Mouse (Mus musculus): Measurements from ENCODE around the gene Ankrd54. TPM values are rescaled to one million over a fixed set of nuclear protein-coding genes. Genes with fewer than 3 reads are reported as not detected.

Gene Ankrd54
- 1 to 10 TPM; 7.7 to 8.1 TPM for total RNA-seq (2021)

DNA sequence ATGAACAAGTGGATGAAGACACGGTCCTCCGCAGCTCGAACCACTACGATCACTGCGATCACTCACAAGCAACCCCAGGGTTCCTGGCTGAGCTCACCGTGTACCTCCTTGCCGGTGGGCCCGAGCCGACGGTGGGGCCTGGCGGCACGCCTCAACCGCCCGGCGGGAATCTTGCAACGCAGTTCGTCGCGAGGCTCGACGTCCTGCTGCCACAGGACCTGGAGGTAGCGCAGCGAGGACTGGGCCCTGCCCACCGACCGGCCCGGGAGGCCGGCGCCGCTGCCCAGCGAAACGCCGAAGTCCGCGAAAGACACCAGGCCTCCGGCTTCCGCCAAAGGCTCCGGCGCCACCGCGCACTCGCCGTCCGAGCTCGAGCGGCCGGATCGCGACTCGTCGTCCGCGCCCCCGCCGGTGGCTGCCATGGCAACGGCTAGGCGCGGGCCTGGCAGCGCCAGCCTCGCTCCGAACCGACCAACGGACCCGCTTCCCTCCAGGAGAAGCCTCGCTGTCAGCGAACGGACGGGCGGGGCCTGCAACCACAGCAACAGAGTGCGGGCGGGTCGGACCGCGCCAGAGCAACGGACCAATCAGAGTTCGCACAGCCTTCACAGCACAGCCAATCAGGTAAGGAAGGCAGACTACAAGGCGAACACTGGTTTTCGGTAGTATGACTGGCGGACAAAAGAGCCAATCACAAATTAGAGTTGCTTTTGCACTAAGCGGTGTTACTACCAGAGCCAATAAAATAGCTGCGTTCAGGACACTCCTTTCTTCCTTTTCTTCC, at the start of gene Ankrd54:
Ankrd54 (minus strand) TSS at position 518 of the 784 bp plus-strand sequence.
- DNase-seq, result peak; percentile 92 to 93
- intact Hi-C loops (cut with DNase I), result no loop called here

DNA sequence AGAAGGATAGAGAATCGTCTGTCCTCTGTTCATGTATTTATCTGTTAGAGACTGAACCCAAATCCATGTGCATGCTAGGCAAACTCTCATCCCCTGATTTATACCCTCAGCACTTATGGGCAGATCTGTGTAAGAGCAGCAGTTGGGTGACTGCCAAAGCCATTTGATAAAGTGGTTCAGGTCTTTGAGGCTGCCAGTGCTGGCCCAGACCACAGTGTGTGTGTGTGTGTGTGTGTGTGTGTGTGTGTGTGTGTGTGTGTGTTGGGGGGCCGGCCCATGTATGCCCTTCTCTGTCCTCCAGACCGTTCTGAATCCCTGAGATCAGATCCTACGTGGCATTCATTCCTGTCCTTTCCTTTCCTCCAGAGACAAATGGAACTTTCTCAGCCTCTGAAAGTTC, 49.1 kb upstream of the Ankrd54 start:
- intact Hi-C loops (cut with DNase I), result loop anchor here (2.0 kb wide), 1 partner anchor 15 kb away; no protein-coding TSS in a partner anchor
- peak in 1 of 2 experiments; percentile 55 for DNase-seq

DNA sequence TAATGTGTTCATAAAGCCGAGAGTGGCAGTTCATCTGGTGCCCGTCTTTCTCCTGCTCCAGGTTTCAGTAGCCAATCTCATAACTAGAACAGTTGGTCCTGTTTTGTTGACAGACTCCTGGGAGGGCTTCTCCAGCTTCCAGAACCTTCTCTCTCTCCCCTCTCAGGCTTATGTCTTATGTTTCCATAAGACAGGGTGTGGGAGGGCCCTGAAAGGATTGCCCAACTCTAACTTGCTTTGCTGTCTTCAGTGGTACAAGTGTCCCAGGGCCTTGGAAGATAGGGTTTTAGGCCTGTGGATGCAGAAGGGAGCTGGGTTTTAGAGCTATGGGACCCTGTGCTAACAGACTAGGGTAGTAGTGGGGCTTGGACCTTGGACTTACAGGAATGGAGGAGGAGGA, 47.8 kb upstream of the Ankrd54 start:
- no peak for DNase-seq
- intact Hi-C loops (cut with DNase I), result loop anchor here (2.0 kb wide), 1 partner anchor 14 kb away; no protein-coding TSS in a partner anchor

DNA sequence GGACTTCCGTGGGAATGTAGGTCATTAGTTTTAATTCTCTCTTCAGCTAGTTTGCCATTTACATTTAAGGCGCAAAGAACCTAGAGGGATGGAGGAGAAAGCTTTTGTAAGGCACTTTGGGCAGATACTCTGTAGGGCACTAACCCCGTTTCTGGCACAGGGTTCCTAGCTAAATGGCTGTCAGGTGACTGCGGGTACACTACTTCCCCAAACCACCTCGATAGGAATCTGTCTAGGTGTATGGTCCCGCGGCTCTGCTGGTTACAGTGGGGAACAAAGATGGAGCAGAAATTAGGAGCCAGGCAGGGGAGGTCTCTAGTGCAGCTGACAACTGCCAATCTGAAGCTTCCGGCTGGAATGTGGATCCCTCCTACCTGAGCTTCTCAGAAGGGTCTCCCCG, 47.3 kb upstream of the Ankrd54 start:
- intact Hi-C loops (cut with DNase I), result loop anchor here (2.0 kb wide), 1 partner anchor 13 kb away; no protein-coding TSS in a partner anchor
- no peak for DNase-seq

DNA sequence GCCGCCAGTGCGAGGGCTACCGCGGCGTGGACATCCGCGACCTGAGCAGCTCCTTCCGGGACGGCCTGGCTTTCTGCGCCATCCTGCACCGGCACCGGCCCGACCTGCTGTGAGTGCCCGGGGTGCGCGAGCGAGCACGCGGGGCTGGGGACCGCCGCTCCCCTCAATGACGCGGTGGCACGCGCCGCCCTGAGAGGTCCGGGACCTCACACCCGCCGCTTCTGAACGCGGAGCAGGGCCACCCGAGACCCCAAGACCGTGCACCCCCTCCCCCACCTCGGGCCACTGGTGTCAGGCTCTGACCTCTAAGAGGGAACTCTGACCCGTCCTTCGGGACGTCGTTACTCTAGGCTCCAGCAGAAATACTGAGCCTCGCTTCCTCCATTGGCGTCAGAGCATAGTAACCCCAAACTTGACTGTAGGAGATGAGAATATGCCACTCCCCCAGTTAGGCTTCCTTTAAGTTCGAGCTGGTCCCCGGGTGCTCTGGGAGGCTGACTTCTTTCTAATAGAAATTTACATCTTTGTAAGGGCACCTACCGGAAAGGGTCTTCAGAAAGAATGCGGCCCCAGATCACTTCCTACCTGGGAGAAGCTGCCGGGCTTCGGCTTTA, 46.7 kb upstream of the Ankrd54 start:
- DNase-seq, result no peak
- intact Hi-C loops (cut with DNase I), result no loop called here

DNA sequence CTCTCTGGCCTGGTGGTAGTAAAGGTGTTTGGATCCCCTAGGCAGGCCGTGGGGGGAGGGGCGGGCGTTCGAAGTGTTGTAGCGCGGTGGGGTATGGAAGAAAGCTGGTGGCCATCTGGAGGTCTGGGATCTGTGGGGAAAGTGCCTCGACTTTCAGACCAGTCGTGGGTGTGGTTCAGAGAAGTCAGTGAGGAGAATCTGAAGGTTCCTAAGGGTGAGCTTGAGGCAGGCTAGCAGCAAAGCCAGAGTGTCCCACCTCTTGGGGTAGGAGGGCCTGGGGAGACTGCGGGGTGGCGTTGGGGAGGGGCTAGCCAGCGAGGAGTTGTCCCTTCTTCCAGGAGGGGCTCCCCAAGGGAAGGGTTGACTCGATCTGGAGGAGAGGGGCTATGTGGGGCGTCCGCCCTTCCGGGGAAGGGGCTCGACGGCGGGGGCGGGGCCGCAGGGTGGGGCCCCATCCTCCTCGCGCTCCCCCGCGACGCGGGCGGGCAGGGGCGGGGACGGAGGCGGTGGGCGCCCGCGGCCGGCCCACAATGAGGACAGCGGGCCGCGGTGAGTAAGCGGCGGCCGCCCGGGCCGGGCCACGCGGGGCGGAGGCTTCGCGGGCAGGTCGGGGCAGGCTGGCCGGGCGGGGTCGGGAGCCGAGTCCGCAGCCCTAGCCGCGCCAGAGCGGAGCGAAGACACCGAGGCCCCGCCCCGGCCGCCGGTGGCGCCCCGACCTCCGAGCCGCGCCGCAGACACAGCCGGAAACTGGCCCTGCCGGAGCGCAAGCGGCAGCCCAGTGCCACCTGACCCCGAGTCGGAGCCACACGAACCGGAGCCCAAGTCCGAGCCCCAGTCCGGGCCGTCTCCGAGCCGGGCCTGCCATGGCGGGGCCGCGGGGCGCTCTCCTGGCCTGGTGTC, 46.0 kb upstream of the Ankrd54 start, which contains the start of gene Micall1:
Micall1 (plus strand) TSS at position 478 of the 900 bp plus-strand sequence.
- intact Hi-C loops (cut with DNase I), result no loop called here
- DNase-seq, result peak; percentile 76 to 83

DNA sequence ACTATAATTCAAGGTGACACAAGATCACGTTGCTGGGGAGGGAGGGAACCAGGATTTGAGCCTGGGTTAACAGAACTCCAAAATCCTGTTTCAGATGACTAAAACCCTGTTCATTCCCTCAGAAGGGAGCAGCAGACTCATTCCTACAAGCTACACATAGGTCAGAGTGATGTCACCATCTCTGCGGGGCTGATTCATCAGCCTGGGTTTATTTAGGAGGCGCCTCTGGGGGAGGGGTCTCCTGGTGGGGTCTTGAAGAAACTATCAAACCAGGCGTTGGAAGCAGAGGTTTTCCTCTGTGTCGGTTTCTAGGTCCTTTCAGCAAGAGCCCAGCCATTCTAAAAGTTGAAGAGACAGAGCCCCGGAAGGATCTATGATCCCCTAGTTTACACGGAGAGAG, 45.3 kb upstream of the Ankrd54 start:
- intact Hi-C loops (cut with DNase I), result no loop called here
- DNase-seq, result no peak

DNA sequence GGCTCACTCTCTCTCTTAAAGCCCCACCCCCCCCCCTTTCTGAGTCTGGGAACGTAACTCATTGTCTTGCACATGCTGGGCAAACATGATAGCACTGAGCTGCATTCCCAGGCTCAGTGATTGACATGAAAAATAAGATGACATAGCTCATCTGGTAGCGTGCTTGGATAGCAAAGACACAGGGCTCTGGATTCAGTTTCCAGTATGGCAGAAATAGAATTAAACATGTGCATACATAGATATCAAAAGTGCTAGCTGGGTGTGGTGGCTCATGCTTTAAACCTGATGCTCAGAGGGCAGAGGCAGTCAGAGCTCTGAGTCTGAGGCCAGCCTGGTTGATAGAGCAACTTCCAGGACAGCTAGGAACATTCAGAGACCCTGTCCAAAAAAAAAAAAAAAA, 43.1 kb upstream of the Ankrd54 start:
- intact Hi-C loops (cut with DNase I), result no loop called here
- no peak for DNase-seq

DNA sequence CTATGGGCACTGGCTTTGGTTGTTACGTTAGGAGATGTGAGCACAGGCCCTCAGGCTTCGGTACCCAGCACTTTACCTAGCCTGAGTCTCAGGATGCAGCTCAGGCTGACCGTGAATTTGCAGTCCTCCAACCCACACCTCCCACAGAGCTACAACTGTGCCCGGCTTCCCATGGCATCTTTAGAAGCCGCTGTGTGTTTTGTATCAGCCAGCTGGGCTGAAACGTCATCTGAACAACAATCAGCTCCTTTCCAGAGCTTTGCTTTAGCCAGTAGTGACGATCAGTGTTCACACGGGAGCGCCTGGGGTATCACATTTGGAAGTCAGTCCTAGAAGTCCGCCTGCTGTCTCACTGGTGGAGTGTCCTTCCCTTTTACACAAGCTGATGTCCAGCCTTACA, 40.6 kb upstream of the Ankrd54 start:
- intact Hi-C loops (cut with DNase I), result no loop called here
- no peak for DNase-seq

DNA sequence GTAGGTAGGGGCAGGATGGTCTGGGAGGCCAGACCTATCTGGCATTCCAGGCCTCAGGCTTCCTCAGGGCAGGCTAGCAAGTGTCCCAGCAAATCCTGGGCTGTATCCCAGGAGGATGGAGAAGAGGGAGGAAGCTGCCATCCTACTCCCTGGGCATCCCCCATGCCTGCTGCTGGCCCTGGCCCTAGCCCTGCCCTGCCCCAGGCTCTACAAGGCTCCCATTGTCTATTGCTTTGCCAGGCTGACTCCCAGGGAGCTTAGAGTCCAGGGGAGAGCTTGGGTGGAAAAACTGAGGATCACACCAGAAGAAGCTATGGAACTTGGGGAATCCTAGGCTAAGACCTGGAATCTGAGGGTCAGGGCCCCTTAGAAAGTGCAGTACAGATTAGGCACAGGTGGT, 38.8 kb upstream of the Ankrd54 start:
- no peak for DNase-seq
- intact Hi-C loops (cut with DNase I), result no loop called here

DNA sequence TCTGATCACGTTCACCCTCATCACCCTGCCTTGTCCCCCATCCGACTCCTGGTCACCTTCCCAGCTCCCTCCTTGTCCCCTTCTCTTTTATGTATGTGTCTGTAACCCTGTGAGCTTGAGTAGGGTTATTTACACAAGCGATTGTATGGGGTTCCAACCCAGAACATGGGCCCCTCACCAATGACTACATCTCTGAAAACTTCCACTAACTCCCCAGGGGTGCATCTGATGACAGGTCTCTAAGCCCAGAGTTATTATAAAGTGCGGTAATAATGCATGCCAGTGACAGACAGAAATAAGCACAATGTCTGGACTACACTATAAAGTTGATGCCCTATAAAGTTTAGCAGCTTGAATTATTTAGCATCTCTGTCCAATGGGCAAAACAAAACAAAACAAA, 37.7 kb upstream of the Ankrd54 start:
- intact Hi-C loops (cut with DNase I), result no loop called here
- no peak for DNase-seq

DNA sequence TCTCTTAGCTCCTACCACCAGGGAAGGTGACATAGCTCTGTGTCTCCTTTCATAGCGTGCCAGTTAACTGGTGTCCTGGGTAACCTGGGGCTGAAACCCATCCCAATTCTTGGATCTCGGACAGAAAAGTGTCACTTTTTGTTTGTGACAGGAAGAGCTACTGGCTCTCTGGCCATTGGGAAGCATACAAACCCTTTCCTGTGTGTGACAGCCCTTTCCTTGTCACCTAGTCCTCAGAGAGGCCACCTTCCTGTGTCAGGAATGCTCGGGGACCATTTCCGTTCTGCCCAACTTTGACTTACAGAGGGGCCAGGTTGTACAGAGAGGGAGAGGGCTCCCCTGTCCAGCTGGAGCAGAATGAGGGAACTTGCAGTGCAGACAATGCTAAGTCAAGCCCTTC, 36.8 kb upstream of the Ankrd54 start:
- DNase-seq, result no peak
- intact Hi-C loops (cut with DNase I), result no loop called here

DNA sequence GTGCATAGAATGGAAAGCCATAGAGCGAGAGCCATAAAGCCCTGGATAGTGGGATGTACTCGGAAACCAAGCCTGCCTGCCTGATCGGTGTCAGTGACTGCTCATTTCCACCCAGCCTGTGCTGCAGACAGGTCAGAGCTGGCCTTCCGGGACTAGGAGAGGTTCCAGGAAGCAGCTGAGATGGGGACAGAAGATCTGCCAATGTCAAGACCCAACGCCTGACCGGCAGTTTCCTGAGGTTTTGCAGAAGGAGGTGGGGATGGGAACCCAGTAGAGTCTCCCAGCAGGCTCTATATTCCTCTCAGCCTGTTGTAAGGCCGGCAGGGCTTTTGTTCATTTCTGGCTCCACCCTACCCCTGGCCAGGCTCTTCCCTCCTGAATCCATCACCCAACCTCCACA, 36.2 kb upstream of the Ankrd54 start:
- intact Hi-C loops (cut with DNase I), result no loop called here
- peak in 1 of 2 experiments; percentile 35 for DNase-seq

DNA sequence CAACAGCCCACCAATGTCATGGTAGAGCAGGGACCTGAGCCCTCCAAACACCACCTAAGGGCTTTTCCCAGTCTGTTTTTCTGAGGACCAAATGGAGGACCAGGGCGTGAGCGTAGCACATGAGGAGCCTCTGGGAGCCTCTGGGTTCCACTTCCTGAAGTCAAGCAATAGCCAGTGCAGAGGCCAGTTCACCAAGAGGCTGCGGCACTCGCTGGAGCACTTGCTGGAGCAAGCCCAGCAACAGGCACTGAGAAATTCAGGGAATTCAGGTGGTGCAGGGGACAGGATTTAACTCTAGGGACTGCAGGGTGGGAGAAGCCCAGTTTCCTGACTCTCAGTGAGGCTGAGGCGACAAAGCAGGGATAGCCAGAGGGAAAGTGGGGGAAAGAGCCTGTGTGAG, 35.5 kb upstream of the Ankrd54 start:
- no peak for DNase-seq
- intact Hi-C loops (cut with DNase I), result no loop called here

DNA sequence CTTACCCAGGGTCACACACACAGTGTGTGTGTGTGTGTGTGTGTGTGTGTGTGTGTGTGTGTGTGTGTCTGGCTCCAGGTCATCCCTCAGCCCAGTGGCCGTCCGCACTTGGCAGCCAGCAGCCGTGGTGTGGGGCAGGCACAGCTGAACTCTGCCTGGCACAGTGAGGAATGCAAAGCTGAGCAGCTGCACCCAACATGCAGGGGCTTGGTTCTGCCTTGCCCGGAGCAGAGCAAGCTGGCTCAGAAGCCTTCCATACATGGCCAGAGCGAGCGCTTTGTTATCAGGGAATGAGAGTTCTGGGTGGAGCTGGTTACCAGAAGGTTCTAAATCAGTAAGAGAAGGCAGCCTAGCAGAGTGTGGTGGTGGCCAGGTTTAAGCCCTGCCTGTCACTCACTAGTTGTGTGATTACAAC, 34.9 kb upstream of the Ankrd54 start:
- intact Hi-C loops (cut with DNase I), result loop anchor here (2.0 kb wide), 1 partner anchor 13 kb away; no protein-coding TSS in a partner anchor
- peak; percentile 57 to 64 for DNase-seq

DNA sequence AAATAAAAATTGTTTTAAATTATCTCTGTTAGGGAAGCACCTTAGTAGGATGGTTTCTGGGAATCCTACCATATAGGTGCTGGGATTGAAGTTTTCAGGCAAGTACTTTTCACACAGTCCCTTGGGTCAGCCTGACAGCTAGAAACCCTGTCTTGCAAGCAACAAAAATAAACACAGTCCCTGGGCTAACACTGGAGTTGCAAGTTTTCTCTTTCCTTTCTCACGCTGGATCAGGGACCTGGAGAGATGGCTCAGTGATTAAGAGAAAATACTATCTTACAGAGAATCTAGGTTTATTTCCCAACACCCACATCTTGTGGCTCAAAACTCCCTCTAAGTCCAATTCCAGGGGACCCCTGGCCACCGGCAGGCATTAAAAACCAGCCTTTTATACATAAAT, 34.4 kb upstream of the Ankrd54 start:
- DNase-seq, result no peak
- intact Hi-C loops (cut with DNase I), result loop anchor here (2.0 kb wide), 1 partner anchor 14 kb away; no protein-coding TSS in a partner anchor

DNA sequence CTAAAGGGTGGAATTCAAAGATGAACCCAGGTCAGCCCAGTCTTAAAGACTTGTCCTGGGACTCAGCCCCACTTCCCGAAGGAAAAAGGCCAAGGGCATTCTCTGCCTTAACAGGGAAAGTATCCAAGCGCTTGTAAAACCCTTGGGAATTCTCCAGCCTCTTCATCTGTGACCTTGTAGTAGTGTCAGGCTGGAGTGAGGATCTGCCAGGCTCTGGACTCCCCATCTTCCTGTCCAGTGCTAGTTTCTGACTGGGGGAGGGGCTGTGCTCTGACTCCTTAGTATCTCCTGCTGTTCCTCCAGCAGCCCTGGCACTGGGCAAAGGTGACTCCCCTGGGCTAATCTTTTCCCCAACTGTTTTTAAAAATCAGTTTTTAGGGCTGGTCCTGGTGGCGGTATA, 33.9 kb upstream of the Ankrd54 start:
- intact Hi-C loops (cut with DNase I), result loop anchor here (2.0 kb wide), 1 partner anchor 14 kb away; no protein-coding TSS in a partner anchor
- no peak for DNase-seq

DNA sequence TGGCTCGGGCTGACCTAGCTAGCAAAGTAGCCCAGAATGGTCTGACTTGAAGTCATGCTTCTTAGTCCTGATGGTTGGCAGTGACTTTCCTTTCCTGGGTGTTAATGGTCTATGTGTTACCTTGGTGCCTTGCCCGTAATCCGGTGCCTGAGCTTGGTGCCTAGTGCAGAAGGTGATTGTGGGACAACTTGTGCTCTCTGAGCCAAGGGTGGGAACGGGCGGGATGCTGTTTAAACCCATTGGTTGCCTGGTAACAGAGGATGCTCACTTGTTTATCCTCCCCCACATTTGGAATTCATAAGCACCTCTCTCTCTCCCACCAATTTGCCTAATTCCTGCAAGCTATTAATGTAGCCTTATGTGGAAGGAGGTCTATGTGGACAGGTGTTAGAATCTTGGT, 32.8 kb upstream of the Ankrd54 start:
- DNase-seq, result no peak
- intact Hi-C loops (cut with DNase I), result no loop called here

DNA sequence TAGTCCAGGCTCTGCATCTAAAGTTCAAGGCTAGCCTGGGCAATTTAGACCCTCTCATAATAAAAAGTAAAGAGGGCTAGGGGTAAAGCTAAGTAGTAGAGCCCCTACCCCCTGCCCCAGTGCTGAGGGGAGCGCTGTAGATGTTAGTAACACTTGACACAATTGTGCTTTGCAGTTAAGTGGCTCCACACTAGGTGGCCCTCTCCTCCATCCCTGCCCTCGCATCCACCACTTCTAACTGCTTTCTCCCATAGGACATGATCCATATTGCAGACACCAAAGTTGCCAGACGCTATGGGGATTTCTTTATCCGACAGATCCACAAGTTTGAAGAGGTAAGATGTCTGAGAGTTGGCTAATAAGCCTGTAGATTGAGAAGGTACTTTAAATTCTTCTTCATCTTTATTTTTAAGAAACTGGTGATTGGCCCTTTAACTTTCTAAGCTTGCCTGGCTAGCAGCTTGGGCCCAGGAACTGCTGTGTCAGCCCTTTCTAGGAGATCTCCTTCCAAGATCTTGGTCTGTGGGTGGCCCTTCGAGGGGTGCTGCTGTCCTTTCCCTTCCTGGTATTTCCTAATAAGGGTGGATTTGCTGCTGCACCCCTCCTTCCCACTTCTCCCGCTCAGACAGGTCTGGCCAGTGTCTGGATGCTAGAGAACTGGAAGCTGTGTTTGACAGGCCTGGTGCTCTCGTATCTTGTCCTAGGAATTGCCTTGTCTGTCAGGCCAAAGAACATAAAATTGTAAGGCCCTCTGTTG, 30.6 kb upstream of the Ankrd54 start:
- intact Hi-C loops (cut with DNase I), result loop anchor here (1.0 to 2.0 kb wide), 2 partner anchors 34 to 55 kb away; no protein-coding TSS in a partner anchor
- DNase-seq, result no peak

DNA sequence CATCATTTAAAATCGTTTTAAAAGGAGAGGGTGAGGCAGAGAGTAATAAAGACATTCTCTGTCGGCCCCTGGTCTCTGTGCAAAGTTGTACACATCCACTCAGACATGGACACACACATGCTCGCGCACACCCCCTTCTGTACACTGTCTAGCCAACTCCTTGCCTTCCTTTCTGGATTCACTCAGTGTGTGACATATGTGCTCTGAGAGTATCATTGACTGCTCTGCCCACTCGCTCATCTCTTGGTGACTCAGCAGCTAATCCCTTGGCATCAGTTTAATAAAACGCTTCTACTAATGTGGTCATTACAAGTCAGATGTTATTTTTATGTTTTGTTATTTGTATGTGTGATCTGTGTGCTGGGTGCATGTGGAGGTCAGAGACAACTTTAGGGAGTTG, 29.6 kb upstream of the Ankrd54 start:
- DNase-seq, result no peak
- intact Hi-C loops (cut with DNase I), result loop anchor here (2.0 kb wide), 1 partner anchor 35 kb away; no protein-coding TSS in a partner anchor
